Mouse (Mus musculus): ENCODE results near the gene Cc2d1a. TPM values are rescaled to one million over a fixed set of nuclear protein-coding genes. Genes with fewer than 3 reads are reported as not detected.

Cc2d1a gene
- polyA plus RNA-seq (2016; fragmentation: Nextera tagmentation; extraction: Ambion mirVana): 16.9 and 18.0 TPM in 2 replicates

DNA sequence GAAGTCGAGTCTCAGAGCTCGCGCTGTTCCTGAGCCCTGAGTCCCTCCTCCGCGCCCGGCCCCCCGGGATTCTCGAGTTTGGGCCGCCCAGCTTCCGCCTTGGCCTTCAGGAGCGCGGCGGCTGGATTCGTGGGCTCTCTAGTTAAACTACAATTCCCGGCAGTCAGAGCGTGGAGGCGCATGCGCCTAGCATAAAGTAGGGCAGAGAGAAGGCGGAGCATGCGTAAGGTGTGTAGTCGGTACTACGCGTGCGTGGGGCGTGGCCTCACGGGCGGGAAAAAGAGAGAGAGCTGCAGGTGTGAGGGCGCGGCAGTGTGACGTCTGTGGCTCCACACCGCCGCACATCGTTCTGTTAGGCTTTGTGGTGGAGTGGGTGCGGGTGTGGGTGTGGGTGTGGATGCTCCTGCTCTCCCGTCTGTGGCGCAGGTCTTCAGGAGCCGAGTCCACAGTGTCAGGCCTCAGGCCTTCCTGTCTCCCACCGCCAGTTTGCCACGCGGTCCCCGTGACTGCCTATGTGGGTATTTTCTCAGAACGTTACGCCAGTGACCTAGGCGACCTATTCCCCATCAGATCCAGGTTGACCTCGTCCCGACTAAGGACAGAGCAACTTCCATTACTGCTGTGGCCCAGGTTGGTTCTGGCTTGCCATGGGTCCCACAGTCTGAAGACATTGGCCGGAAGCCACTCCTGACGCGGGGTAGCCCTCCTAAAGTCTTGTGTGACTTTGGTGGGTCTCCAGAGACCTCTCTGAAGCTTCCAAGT is at the start of gene Cc2d1a, which contains the start of gene 4930432K21Rik:
Gene Cc2d1a, minus strand, starts transcription at position 168 of the 762 bp plus-strand sequence.
Gene 4930432K21Rik, plus strand, starts transcription at position 257 of the 762 bp plus-strand sequence.
- Histone ChIP-seq H3K4me1 (peaks cover 13% of the 10 kb centered on the region), H3K9me3 (no peaks in the 10 kb centered on the region), H3K9ac (peak within 1 kb of the TSS; percentile 73), H3K27me3 (replicated peaks) (no peaks in the 10 kb centered on the region), H3K27ac (no peak within 1 kb of the TSS), H3K4me3 (peak within 1 kb of the TSS; percentile 52), H3K36me3 (peaks cover 19% of the 10 kb centered on the region), H3K4me2 (replicated peaks) (peak within 1 kb of the TSS; percentile 95)
- 17% methylated on average over 49 of the region's 49 CpGs for WGBS
- peak; percentile 93 for ATAC-seq (ENCODE audit: low FRiP score, low read depth)

- H3K4me2 ChIP-seq (replicated peaks): peak overlapping the region; percentile 59
- peak overlapping the region; percentile 71 for H3K27ac ChIP-seq
- H3K9me3 ChIP-seq: no peaks in the 10 kb centered on the region
- peak; percentile 64 for ATAC-seq (ENCODE audit: low FRiP score, low read depth)
- H3K4me3 ChIP-seq: peak overlapping the region; percentile 48
- peak overlapping the region; percentile 41 for H3K9ac ChIP-seq
- 2% methylated on average over 43 of the region's 43 CpGs for WGBS
- peaks cover 51% of the 10 kb centered on the region for H3K4me1 ChIP-seq
- H3K27me3 ChIP-seq (replicated peaks): peaks cover 4% of the 10 kb centered on the region; the same call in 1 of the 2 replicates
- no peaks in the 10 kb centered on the region for H3K36me3 ChIP-seq
Measured at GRCm38 (mm10) chr8:84197141-84197921, 49.6 kb upstream of the Cc2d1a start.

- 72% methylated on average over 3 of the region's 3 CpGs for WGBS
- no peaks in the 10 kb centered on the region for H3K9me3 ChIP-seq
Measured at GRCm38 (mm10) chr8:84194224-84194743, 46.5 kb upstream of the Cc2d1a start.

DNA sequence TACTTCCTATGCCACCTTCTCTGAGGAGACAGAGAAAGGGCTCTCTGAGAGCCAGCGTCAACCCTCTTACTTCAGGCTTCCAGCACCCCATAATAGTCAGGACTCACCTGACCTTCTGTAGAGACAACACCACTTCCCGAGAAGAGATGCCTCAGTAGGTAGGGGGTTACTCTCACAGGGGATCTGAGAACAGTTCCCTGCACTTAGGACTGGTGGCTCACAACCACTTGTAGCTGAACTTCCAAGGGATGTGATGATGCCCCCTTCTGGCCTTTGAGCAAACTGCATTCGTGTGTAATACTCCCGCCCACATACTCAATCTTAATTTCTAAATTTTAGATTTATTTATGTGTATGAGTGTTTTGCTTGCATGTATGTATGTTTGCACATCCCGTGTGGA is 45.8 kb upstream of the Cc2d1a start:
- WGBS: 88% methylated on average over 5 of the region's 5 CpGs
- 0 out of 2 replicates have a peak, but pooled peaks cover 4% of the 10 kb centered on the region for H3K27me3 ChIP-seq (replicated peaks)
- no peak overlapping the region for H3K9ac ChIP-seq
- H3K4me1 ChIP-seq: peaks cover 30% of the 10 kb centered on the region
- H3K4me2 ChIP-seq (replicated peaks): no peak overlapping the region
- H3K27ac ChIP-seq: no peak overlapping the region
- ATAC-seq (ENCODE audit: low FRiP score, low read depth): no peak
- no peak overlapping the region for H3K4me3 ChIP-seq
- H3K36me3 ChIP-seq: no peaks in the 10 kb centered on the region
- no peaks in the 10 kb centered on the region for H3K9me3 ChIP-seq

More at GRCm38 (mm10) chr8:84194224-84194743, 46.5 kb upstream of the Cc2d1a start:
- Histone ChIP-seq H3K36me3 (no peaks in the 10 kb centered on the region), H3K27me3 (replicated peaks) (0 out of 2 replicates have a peak, but pooled peaks cover 4% of the 10 kb centered on the region), H3K27ac (no peak overlapping the region), H3K4me2 (replicated peaks) (no peak overlapping the region), H3K9ac (no peak overlapping the region), H3K4me3 (no peak overlapping the region), H3K4me1 (peaks cover 36% of the 10 kb centered on the region)
- no peak for ATAC-seq (ENCODE audit: low FRiP score, low read depth)

DNA sequence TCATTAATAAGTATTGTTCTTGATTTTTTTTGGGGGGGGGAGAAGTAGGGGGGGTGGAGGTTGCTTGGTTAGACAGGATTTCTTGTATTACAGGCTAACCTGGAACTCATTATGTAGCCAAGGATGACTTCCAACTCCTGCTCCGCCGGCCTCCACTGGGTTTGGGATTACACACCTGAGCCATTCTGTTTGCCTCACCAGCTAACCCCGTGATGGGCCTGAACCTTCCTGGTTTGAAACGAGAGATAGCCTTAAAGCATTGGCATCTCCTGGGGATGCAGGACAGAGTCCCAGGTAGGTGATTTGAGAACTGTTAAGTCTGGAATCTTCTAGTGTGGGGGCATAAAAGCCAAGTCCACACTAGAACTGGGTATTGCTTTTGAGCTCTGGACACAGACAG is 45.4 kb upstream of the Cc2d1a start:
- peaks cover 26% of the 10 kb centered on the region for H3K4me1 ChIP-seq
- no peak overlapping the region for H3K4me2 ChIP-seq (replicated peaks)
- H3K27me3 ChIP-seq (replicated peaks): 0 out of 2 replicates have a peak, but pooled peaks cover 4% of the 10 kb centered on the region
- no peak for ATAC-seq (ENCODE audit: low FRiP score, low read depth)
- no peak overlapping the region for H3K27ac ChIP-seq
- no peaks in the 10 kb centered on the region for H3K9me3 ChIP-seq
- H3K36me3 ChIP-seq: no peaks in the 10 kb centered on the region
- no peak overlapping the region for H3K9ac ChIP-seq
- no peak overlapping the region for H3K4me3 ChIP-seq
- WGBS: 76% methylated on average over 4 of the region's 4 CpGs

DNA sequence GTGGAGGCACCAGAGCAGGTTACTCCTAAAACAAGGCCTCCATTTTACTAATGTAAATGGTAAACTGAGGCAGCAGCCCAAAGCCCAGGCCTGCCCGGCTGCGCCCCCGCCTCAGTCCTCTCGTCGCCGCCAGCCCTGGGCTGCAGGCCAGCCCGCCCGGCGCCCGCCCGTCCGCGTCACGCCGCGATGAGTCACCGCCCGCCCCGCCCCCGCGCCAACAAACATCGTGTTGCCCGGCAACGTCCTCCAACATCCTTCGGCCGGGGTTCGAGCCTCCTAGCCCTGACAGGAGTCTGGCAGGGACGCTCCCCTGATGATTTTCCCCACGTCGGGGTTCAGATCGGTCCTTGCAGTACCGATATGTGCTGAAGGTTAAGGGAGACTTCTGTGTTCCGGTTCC is 44.8 kb upstream of the Cc2d1a start:
- H3K36me3 ChIP-seq: no peaks in the 10 kb centered on the region
- H3K4me1 ChIP-seq: peaks cover 20% of the 10 kb centered on the region
- H3K4me3 ChIP-seq: no peak overlapping the region
- peak; percentile 60 for ATAC-seq (ENCODE audit: low FRiP score, low read depth)
- no peaks in the 10 kb centered on the region for H3K9me3 ChIP-seq
- WGBS: 6% methylated on average over 32 of the region's 33 CpGs
- 0 out of 2 replicates have a peak, but pooled peaks cover 4% of the 10 kb centered on the region for H3K27me3 ChIP-seq (replicated peaks)
- H3K27ac ChIP-seq: no peak overlapping the region
- no peak overlapping the region for H3K9ac ChIP-seq
- peak overlapping the region; percentile 49 for H3K4me2 ChIP-seq (replicated peaks)

- WGBS: 32% methylated on average over 13 of the region's 13 CpGs
- Histone ChIP-seq H3K9ac (no peak overlapping the region), H3K4me3 (no peak overlapping the region), H3K4me2 (replicated peaks) (peak overlapping the region; percentile 49), H3K4me1 (peaks cover 19% of the 10 kb centered on the region), H3K27me3 (replicated peaks) (0 out of 2 replicates have a peak, but pooled peaks cover 4% of the 10 kb centered on the region), H3K36me3 (no peaks in the 10 kb centered on the region), H3K27ac (no peak overlapping the region), H3K9me3 (no peaks in the 10 kb centered on the region)
- peak; percentile 48 for ATAC-seq (ENCODE audit: low FRiP score, low read depth)
Measured at GRCm38 (mm10) chr8:84192023-84192422, 44.3 kb upstream of the Cc2d1a start.

DNA sequence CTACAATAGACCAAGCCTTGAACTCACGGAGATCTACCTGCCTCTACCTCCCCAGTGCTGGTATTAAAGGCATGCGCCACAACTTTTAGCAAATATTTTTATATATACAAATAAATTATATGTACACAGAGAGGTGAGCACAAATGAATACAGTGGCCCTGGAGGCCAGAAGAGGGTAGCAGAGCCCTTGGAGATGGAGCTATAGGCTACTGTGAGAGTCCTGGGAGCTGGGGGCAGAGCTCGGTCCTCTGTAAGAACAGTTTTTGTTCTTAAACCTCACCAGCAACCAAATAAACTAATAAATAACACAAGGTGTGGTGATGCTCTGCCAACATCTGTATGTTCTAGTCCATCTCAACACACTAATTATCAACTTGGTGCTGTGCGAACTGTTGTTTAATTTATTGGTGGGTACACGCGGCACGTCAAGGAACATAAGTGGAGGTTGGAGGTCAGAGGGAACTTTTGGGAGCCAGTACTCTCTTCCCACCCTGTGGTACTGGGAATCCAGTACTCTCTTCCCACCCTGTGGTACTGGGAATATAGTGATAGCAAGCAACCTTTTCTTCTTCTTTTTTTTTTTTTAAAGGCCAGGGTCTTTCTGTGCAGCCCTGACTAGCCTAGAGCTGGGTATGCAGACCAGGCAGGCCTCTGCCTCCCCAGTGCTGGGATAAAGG is 42.6 kb upstream of the Cc2d1a start:
- H3K9ac ChIP-seq: no peak overlapping the region
- no peak overlapping the region for H3K4me3 ChIP-seq
- no peaks in the 10 kb centered on the region for H3K9me3 ChIP-seq
- 91% methylated on average over 7 of the region's 7 CpGs for WGBS
- 0 out of 2 replicates have a peak, but pooled peaks cover 4% of the 10 kb centered on the region for H3K27me3 ChIP-seq (replicated peaks)
- H3K4me2 ChIP-seq (replicated peaks): no peak overlapping the region
- no peak overlapping the region for H3K27ac ChIP-seq
- peaks cover 24% of the 10 kb centered on the region for H3K4me1 ChIP-seq
- ATAC-seq (ENCODE audit: low FRiP score, low read depth): no peak
- no peaks in the 10 kb centered on the region for H3K36me3 ChIP-seq

DNA sequence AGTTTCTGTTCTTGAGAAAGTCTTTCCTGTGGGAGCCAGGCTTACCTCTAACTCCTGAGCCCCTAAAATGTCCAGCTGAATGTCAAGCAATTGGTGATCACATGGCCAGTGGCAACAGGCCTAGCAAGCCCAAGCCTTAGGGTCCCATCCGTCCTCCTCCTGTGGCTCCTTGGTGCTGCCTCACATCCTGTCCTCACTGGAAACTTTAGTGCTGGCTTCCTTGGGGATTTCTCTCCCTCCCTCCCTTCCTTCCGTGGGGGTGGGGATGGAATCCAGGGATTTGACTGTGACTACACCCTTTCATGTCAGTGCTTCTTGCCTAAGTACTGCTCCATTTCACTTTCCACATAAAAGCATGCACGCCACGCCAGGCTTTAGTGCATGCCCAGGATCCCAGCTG is 41.9 kb upstream of the Cc2d1a start:
- Histone ChIP-seq H3K27me3 (replicated peaks) (0 out of 2 replicates have a peak, but pooled peaks cover 4% of the 10 kb centered on the region), H3K4me2 (replicated peaks) (no peak overlapping the region), H3K4me1 (peaks cover 25% of the 10 kb centered on the region), H3K36me3 (no peaks in the 10 kb centered on the region), H3K9ac (no peak overlapping the region), H3K4me3 (no peak overlapping the region), H3K27ac (no peak overlapping the region), H3K9me3 (no peaks in the 10 kb centered on the region)
- ATAC-seq (ENCODE audit: low FRiP score, low read depth): no peak
- 60% methylated on average over 4 of the region's 4 CpGs for WGBS

GRCm38 (mm10) chr8:84188671-84189070 is 40.9 kb upstream of the Cc2d1a start:
- ATAC-seq (ENCODE audit: low FRiP score, low read depth): no peak
- H3K27me3 ChIP-seq (replicated peaks): 0 out of 2 replicates have a peak, but pooled peaks cover 4% of the 10 kb centered on the region
- H3K4me3 ChIP-seq: no peak overlapping the region
- no peaks in the 10 kb centered on the region for H3K36me3 ChIP-seq
- H3K4me1 ChIP-seq: peaks cover 31% of the 10 kb centered on the region
- no peaks in the 10 kb centered on the region for H3K9me3 ChIP-seq
- 90% methylated on average over 10 of the region's 10 CpGs for WGBS
- no peak overlapping the region for H3K27ac ChIP-seq
- no peak overlapping the region for H3K4me2 ChIP-seq (replicated peaks)
- H3K9ac ChIP-seq: no peak overlapping the region

DNA sequence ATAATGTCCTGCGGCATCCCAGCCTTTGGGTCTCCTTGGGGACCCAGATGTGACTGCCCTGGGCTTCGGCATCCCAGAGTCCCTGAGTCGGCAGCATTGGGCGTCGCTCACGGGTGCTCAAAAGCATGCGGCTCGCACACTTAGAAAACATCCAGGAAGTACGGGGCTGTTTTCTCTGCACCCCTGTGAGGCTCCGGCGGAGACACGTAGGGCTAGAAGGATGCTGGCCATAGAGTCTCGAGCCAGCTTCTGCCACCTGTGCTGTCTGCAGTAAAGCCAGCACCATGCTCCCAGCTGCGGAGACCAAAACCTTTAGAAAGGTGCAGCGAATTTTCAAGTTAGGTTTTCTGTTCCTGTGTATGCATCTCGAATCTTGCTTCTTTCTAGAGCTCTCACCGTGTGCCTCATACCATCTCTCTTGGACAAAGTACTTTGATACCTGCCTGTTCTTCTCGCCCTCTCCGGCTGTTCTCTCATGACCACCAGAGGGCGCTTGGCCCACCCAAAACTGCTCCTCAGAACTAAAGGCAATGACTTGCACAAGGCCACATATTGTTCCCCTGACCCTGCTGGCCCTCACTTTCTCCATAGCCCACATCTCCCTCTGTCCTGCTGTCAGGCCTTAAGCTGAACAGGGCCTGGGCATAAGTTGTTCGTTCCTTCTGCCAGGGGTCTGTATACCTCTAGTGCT is 39.5 kb upstream of the Cc2d1a start:
- Histone ChIP-seq H3K4me2 (replicated peaks) (peak overlapping the region; percentile 70), H3K9me3 (no peaks in the 10 kb centered on the region), H3K9ac (peak overlapping the region; percentile 48; the same call in 1 of the 2 replicates), H3K27me3 (replicated peaks) (no peaks in the 10 kb centered on the region), H3K4me3 (peak overlapping the region; percentile 30), H3K4me1 (peaks cover 31% of the 10 kb centered on the region), H3K36me3 (no peaks in the 10 kb centered on the region), H3K27ac (no peak overlapping the region)
- 4% methylated on average over 21 of the region's 21 CpGs for WGBS
- no peak for ATAC-seq (ENCODE audit: low FRiP score, low read depth)
